Mouse (Mus musculus) lung, postnatal 0 days (tissue): Measurements from ENCODE around the gene Arhgap31. TPM values are rescaled to one million over a fixed set of nuclear protein-coding genes. Genes with fewer than 3 reads are reported as not detected.

Experiments used
- ATAC-seq: fragments of 200-750 bp; cut with Nextera tagmentation; 2 replicates; pipeline ENCODE4 v1.8.0; 2017; ENCODE audit warnings: moderate library complexity
- DNase-seq: peaks from one replicate; pipeline ENCODE4 v3.0.0-alpha.2; 2016; ENCODE audit warnings: low spot score
- H3K27ac ChIP-seq: fragments of 300-500 bp; sonication (generic); 2 replicates; pipeline ENCODE4 v1.5.1; 2014; ENCODE audit warnings: antibody characterized with exemption, mild to moderate bottlenecking, low read length, mixed read lengths
- H3K27me3 ChIP-seq: fragments of 300-500 bp; sonication (generic); replicated peaks from 2 replicates; pipeline ENCODE4 v1.6.1; 2014; ENCODE audit warnings: low read length, mixed read lengths; ENCODE audit not compliant: insufficient read depth
- H3K36me3 ChIP-seq: fragments of 300-500 bp; sonication (generic); 2 replicates; pipeline ENCODE4 v1.6.1; 2014; ENCODE audit warnings: low read length, mixed read lengths; ENCODE audit not compliant: insufficient read depth
- H3K4me1 ChIP-seq: fragments of 300-500 bp; sonication (generic); 2 replicates; pipeline ENCODE4 v1.6.1; 2014; ENCODE audit warnings: antibody characterized with exemption, low read depth, low read length, mixed read lengths; ENCODE audit not compliant: insufficient read depth
- H3K4me2 ChIP-seq: fragments of 300-500 bp; sonication (generic); replicated peaks from 2 replicates; pipeline ENCODE4 v1.6.1; 2014; ENCODE audit warnings: low read depth, mild to moderate bottlenecking, low read length, moderate library complexity, mixed read lengths
- H3K4me3 ChIP-seq: fragments of 300-500 bp; sonication (generic); 2 replicates; pipeline ENCODE4 v1.5.1; 2014; ENCODE audit warnings: low read depth, low read length
- H3K9ac ChIP-seq: fragments of 300-500 bp; sonication (generic); replicated peaks from 2 replicates; pipeline ENCODE4 v1.6.1; 2014; ENCODE audit warnings: low read depth, mild to moderate bottlenecking
- H3K9me3 ChIP-seq: fragments of 300-500 bp; sonication (generic); 2 replicates; pipeline ENCODE4 v1.6.1; 2016; ENCODE audit warnings: low read length, mixed read lengths
- CTCF ChIP-seq: IDR thresholded peaks from 2 replicates; pipeline ENCODE4 v1.5.1; 2016; ENCODE audit warnings: antibody characterized with exemption, mild to moderate bottlenecking
- EP300 ChIP-seq: IDR thresholded peaks from 2 replicates; pipeline ENCODE4 v1.6.1; 2016; ENCODE audit warnings: antibody characterized with exemption, mild to moderate bottlenecking, control low read depth
- WGBS: fragments of 180-500 bp; shearing (Covaris S2); extraction: QIAGEN DNeasy Blood & Tissue Kit; methylation state at CpG from one replicate; pipeline ENCODE4 v1.1.7; 2014; 5-methylcytosine and 5-hydroxymethylcytosine counted together
- polyA plus RNA-seq: library from polyadenylated mRNA; unstranded; fragments of >200 nt; fragmentation: Nextera tagmentation; extraction: Ambion mirVana; gene quantifications from 2 replicates; pipeline ENCODE4 v1.2.1, GENCODE M21; 2015

Gene Arhgap31
- polyA plus RNA-seq, 1 experiment from 2014 or later: 19.2 TPM

DNA sequence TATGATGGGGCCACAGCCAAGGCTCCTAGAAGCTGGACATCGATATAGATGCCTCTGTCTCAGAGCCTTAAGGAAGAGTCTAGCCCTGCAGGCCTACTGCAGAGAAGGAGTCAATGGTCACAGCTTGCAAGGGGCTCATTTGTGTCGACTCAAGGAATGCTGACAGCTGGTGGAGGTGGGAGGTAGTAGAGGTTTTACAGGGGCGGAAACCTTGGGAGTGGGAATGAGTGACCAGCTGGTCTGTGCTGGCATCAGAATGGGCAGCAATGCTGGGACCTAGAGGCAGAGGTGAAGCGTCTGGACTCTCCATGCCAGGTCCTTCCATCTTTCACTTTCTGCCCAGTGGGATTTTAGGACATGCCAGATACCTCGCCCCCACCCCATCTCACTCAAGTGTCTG lies 17.5 kb downstream of the Arhgap31 start:
- H3K27ac ChIP-seq: no peak overlapping the region

DNA sequence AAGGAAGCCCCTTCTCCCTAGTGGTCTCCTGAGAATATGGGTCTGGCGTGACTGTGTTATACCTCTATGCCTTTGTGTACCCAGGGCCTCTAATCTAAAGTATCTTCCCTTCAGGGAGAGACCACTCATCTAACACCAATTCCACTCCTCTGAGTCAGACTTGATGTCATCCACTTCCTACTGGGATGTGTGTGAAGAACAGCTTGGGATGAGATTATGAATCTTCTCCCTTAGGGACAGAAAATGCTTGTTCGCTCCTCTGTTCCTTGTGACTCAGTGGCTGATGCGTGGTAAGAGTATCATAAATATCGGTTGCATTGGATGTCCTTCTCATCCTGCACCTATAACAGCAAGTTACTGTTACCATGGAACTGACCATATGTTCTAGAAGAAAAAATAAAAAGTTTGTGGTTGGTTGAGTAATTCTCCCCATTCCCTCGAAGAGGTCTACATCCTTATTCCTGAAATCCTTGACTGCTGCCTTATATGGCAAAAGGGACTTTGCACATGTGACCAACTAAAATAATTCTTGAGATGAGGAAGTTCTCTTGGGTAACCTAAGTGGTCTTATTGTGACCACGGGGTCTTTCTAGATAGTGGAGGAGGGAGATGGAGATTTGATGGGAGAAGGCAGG lies 18.1 kb downstream of the Arhgap31 start:
- TF ChIP-seq EP300: no peak
- no peak for TF ChIP-seq CTCF
- 76% methylated on average over 6 of the region's 6 CpGs for WGBS
- no peak overlapping the region for H3K9ac ChIP-seq
- ATAC-seq: no peak
- H3K27ac ChIP-seq: no peak overlapping the region
- no peak for DNase-seq
- no peaks in the 10 kb centered on the region for H3K27me3 ChIP-seq
- no peaks in the 10 kb centered on the region for H3K9me3 ChIP-seq
- no peak overlapping the region for H3K4me2 ChIP-seq
- H3K4me3 ChIP-seq: no peak overlapping the region
- H3K36me3 ChIP-seq: peaks cover 5% of the 10 kb centered on the region; the same call in 1 of the 2 replicates
- H3K4me1 ChIP-seq: 0 out of 2 replicates have a peak, but pooled peaks cover 2% of the 10 kb centered on the region

More for the DNA sequence above, 17.5 kb downstream of the Arhgap31 start:
- H3K27me3 ChIP-seq: no peaks in the 10 kb centered on the region
- no peak for DNase-seq
- TF ChIP-seq EP300 (no peak), CTCF (no peak)
- WGBS: 85% methylated on average over 5 of the region's 5 CpGs
- H3K4me2 ChIP-seq: no peak overlapping the region
- H3K9ac ChIP-seq: no peak overlapping the region
- 0 out of 2 replicates have a peak, but pooled peaks cover 5% of the 10 kb centered on the region for H3K4me1 ChIP-seq
- ATAC-seq: no peak
- H3K4me3 ChIP-seq: no peak overlapping the region
- H3K9me3 ChIP-seq: no peaks in the 10 kb centered on the region
- peaks cover 5% of the 10 kb centered on the region; the same call in 1 of the 2 replicates for H3K36me3 ChIP-seq

DNA sequence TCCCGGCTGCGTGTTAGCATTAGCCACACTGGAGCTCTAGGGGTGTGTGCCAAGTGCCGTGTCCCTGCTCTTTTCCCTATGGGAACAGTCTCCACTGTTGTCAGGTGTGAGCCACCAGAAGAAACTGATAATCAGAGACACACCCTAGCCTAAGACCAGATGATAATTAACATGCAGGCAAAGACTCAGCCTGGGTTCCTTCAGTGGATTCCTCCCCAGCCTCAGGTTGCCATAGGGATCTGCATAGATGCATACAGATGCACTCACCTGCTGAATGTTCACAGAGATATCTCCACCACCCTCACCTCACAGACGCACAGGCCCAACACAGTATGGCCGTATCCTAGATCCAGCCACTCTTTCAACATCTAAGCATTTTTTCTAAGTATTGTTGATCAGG lies 22.6 kb downstream of the Arhgap31 start:
- no peak for ATAC-seq
- Histone ChIP-seq H3K4me3 (no peak overlapping the region), H3K4me1 (peaks cover 4% of the 10 kb centered on the region; the same call in 1 of the 2 replicates), H3K4me2 (no peak overlapping the region), H3K9ac (no peak overlapping the region), H3K27ac (no peak overlapping the region), H3K36me3 (peaks cover 5% of the 10 kb centered on the region; the same call in 1 of the 2 replicates), H3K9me3 (no peaks in the 10 kb centered on the region), H3K27me3 (no peaks in the 10 kb centered on the region)
- no peak for DNase-seq
- 88% methylated on average over 5 of the region's 5 CpGs for WGBS
- no peak for TF ChIP-seq CTCF
- TF ChIP-seq EP300: no peak

DNA sequence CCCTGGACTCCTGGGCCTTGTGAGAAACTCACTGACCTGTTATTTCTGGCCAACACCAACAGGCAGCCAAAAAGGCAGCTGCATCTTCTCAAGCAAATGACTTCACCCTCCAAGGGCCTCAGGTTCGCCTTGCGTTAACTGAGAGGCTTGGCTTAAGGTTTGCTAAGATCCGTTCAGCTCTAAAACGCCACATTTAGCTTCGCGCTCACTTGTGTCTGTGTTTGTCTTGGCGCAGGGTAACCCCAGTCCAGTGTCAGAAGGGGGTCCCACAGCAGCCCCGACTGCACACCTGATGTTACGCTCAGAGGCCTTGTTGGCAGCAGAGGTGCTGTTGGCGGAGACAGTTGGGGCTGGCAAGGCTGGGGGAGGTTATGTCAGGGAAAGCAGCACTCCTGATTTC lies 23.3 kb downstream of the Arhgap31 start:
- 67% methylated on average over 10 of the region's 10 CpGs for WGBS

DNA sequence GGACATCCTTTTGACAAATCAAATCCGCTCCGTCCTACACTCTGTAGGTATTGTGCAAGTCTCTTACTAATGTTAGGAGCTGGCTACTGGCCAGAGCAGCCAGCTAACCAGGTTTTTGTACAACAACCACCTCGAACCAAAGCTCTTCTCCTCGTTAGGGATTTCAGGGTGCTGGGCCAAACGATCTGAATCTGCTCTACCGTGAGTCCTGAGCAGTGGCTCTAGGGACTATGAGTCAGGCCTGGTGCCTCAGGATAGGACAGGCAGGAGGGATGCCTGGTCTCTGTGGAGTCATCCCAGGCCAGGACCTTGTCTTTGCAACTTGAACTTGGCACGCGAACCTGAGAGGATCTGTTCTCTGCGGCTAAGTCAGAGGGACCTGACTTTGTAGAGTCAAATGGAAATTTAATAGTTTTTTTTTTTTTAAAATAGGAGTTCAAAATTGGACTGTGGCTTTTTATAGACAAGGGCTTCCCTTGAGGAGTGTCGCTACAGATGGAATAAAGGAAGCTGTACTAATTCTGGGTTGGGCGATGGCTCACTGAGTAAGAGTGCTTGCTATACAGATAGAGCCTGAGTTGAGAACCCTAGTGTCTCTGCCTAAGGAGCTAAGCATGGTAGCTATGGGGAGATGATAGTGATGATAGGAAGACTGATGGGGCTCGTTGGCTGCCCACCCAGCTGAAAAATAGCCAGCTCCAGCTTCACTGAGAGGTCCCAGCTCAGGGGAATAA lies 24.4 kb downstream of the Arhgap31 start:
- H3K27me3 ChIP-seq: no peaks in the 10 kb centered on the region
- H3K27ac ChIP-seq: no peak overlapping the region
- no peaks in the 10 kb centered on the region for H3K9me3 ChIP-seq
- peaks cover 5% of the 10 kb centered on the region; the same call in 1 of the 2 replicates for H3K36me3 ChIP-seq
- H3K4me2 ChIP-seq: no peak overlapping the region
- DNase-seq: peak; percentile 72
- peak; percentile 44 for ATAC-seq
- H3K9ac ChIP-seq: no peak overlapping the region
- H3K4me1 ChIP-seq: peaks cover 4% of the 10 kb centered on the region; the same call in 1 of the 2 replicates
- TF ChIP-seq EP300 (no peak), CTCF (no peak)
- no peak overlapping the region for H3K4me3 ChIP-seq
- 57% methylated on average over 12 of the region's 12 CpGs for WGBS

More for the DNA sequence above, 23.3 kb downstream of the Arhgap31 start:
- H3K4me1 ChIP-seq: peaks cover 4% of the 10 kb centered on the region; the same call in 1 of the 2 replicates
- no peaks in the 10 kb centered on the region for H3K9me3 ChIP-seq
- ATAC-seq (no peak), DNase-seq (no peak)
- no peaks in the 10 kb centered on the region for H3K27me3 ChIP-seq
- H3K9ac ChIP-seq: no peak overlapping the region
- H3K4me2 ChIP-seq: no peak overlapping the region
- H3K4me3 ChIP-seq: no peak overlapping the region
- TF ChIP-seq EP300 (no peak), CTCF (no peak)
- H3K36me3 ChIP-seq: peaks cover 5% of the 10 kb centered on the region; the same call in 1 of the 2 replicates
- H3K27ac ChIP-seq: no peak overlapping the region

DNA sequence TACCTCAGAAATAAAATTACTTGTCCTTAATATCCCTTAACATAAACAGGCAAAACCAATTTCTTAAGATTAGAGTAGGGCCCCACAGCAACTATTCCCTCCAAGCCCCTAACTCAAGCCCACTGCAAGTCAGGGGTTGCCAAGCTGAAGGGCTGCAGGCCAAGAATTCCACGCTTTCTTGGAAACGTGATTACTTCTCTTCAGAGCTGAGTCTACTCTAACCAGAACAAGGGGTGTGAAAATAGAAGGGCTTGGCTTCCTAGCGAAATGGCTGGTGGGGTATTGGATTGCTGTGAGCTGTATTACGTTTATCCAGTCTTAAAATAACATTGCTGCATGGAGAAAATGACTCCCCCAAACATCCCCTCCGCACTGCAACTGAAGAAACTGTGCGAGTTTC lies 25.4 kb downstream of the Arhgap31 start:
- ATAC-seq: no peak
- H3K9ac ChIP-seq: no peak overlapping the region

More for the DNA sequence above, 25.4 kb downstream of the Arhgap31 start:
- no peak overlapping the region for H3K27ac ChIP-seq
- no peaks in the 10 kb centered on the region for H3K9me3 ChIP-seq
- no peak overlapping the region for H3K4me2 ChIP-seq
- no peak for DNase-seq
- no peaks in the 10 kb centered on the region for H3K27me3 ChIP-seq
- no peak overlapping the region for H3K4me3 ChIP-seq
- peaks cover 4% of the 10 kb centered on the region; the same call in 1 of the 2 replicates for H3K4me1 ChIP-seq
- TF ChIP-seq CTCF: no peak
- no peak for TF ChIP-seq EP300
- H3K36me3 ChIP-seq: 0 out of 2 replicates have a peak, but pooled peaks cover 5% of the 10 kb centered on the region
- 50% methylated on average over 6 of the region's 6 CpGs for WGBS
